Mouse (Mus musculus) megakaryocyte, embryonic 14.5 days (primary cell): Measurements from ENCODE around the gene Sec24b. TPM values are rescaled to one million over a fixed set of nuclear protein-coding genes. Genes with fewer than 3 reads are reported as not detected.

Experiments used
- H3K27me3 ChIP-seq: replicated peaks from 2 replicates; pipeline ENCODE3; 2012; ENCODE audit warnings: inconsistent platforms
- H3K36me3 ChIP-seq: replicated peaks from 2 replicates; pipeline ENCODE3; 2012; ENCODE audit warnings: low read length, inconsistent platforms, mixed read lengths
- H3K4me1 ChIP-seq: 2 replicates; pipeline ENCODE4 v1.6.1; 2012; ENCODE audit warnings: inconsistent platforms
- H3K4me3 ChIP-seq: replicated peaks from 2 replicates; pipeline ENCODE3; 2012; ENCODE audit warnings: moderate library complexity, mild to moderate bottlenecking, inconsistent platforms
- H3K9me3 ChIP-seq: 2 replicates; pipeline ENCODE4 v1.6.1; 2012; ENCODE audit warnings: inconsistent platforms
- FLI1 ChIP-seq: IDR thresholded peaks from 2 replicates; pipeline ENCODE4 v1.6.1; 2012; ENCODE audit warnings: low read length, inconsistent platforms, mixed read lengths
- GATA1 ChIP-seq: IDR thresholded peaks from 3 replicates; pipeline ENCODE4 v1.6.1; 2012; ENCODE audit warnings: mixed read lengths, low read length, inconsistent platforms, borderline replicate concordance
- polyA plus RNA-seq: library from polyadenylated mRNA; stranded (reverse); fragments of >175 nt; gene quantifications from 2 replicates; pipeline ENCODE4 v1.2.3, GENCODE M21; 2012; ENCODE audit warnings: low replicate concordance; ENCODE audit not compliant: insufficient read depth

Gene Sec24b
- polyA plus RNA-seq, 1 experiment: 52.7 TPM

DNA sequence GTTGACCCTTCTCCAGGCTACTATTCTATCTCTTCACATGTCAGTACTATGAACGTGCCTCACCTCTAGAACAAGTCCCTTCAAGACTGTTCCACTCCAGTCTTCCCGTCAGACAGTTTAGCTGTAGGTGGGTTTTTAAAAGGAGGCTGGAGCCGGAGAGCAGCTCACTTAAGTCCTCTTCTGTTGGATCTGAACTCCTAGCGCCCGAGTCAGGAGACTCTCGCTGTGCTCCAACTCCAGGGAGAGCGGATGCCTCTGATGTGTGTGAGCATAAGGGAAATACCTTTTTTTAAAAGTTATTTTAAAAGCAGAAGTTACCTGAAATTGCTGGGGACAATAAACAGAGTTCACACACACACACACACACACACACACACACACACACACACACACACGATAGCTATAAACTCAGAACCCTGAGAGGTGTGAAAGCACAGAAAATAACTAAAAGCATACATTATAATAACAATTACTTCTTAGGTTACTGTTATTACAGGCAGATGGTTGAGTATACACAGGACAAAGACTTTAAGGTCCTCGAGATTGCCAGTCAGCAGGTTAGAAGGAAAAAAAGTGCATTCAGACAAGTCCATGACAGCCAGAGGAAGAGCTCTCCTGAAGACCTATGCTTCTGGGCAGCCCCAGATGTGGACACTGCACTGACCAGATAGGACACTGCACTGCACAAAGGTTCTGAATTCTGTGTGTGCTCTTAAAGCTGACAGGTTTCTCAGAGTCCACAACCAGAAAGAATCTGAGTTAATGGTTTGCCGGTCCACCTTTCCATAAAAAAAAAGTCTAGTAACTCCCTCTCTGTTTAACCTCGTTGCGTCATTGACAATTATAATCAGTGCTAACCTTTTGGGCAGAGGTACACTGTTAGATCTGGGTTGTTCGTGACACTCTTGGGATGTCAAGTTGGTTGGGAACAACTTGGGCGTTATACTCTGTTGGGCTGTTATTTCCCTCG is 5.7 kb downstream of the Sec24b start:
- H3K36me3 ChIP-seq: peaks cover 62% of the 10 kb centered on the region
- no peak overlapping the region for H3K4me3 ChIP-seq
- no peak for TF ChIP-seq GATA1
- no peak for TF ChIP-seq FLI1
- no peaks in the 10 kb centered on the region for H3K27me3 ChIP-seq
- H3K9me3 ChIP-seq: peaks cover 5% of the 10 kb centered on the region; the same call in 1 of the 2 replicates
- peaks cover 77% of the 10 kb centered on the region for H3K4me1 ChIP-seq

DNA sequence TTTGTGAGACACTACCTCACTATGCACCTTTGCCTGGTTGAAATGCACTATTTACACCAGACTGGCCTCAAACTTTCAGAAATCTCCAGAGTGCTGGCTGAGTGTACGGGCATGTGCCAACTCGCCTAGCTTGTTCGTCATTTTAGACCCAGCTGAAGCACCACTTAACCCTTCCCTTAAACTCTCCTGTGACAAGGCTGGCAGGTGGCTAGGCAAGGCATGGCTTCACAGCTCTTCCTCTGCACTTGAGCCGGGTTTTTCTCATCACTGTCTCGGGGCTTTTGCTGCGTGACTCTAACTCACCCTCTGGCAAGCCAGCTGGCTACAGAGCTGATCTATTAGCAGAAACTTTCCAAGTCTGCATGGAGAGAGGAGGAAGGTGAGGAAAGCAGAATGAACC is 6.8 kb downstream of the Sec24b start:
- H3K4me3 ChIP-seq: no peak overlapping the region
- peaks cover 71% of the 10 kb centered on the region for H3K36me3 ChIP-seq
- H3K9me3 ChIP-seq: peaks cover 8% of the 10 kb centered on the region
- TF ChIP-seq GATA1: no peak
- no peak for TF ChIP-seq FLI1
- no peaks in the 10 kb centered on the region for H3K27me3 ChIP-seq
- peaks cover 73% of the 10 kb centered on the region for H3K4me1 ChIP-seq

DNA sequence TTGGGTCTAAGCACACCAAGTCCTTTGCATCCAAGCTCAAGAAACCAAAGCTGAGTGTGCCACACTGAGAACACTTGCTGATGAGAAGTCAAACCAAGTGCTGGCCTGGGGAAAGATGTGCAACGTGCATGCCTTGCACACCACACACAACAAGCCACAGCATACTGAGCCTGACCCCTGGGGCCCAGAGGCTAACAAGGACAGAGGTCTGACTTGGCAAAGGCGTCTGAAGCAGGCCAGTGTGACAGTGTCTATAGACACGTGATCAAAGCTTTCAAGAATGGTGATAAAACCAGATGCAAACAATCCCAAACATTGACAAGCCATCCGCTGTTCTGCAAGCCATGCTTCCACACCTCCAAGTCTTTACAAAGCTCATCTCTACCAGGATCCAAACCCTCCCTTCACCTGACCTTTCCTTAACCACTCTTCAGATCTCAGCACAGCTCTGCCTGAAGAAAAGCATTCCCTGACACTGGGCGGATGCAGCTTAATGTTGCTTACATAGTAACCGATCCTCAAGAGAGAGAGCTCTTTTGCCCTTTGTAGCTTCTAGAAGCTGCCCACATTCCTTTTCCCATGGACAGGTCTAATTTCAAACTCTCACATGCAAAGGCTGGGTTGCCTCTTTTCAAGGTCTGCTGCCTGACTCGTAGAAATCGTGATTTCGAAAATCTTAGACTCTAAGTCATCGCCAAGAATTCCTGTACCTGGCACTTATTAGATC is 7.8 kb downstream of the Sec24b start:
- Histone ChIP-seq H3K27me3 (no peaks in the 10 kb centered on the region), H3K9me3 (peaks cover 10% of the 10 kb centered on the region), H3K36me3 (peaks cover 74% of the 10 kb centered on the region), H3K4me1 (peaks cover 62% of the 10 kb centered on the region), H3K4me3 (peak overlapping the region; percentile 19)
- no peak for TF ChIP-seq FLI1
- no peak for TF ChIP-seq GATA1

DNA sequence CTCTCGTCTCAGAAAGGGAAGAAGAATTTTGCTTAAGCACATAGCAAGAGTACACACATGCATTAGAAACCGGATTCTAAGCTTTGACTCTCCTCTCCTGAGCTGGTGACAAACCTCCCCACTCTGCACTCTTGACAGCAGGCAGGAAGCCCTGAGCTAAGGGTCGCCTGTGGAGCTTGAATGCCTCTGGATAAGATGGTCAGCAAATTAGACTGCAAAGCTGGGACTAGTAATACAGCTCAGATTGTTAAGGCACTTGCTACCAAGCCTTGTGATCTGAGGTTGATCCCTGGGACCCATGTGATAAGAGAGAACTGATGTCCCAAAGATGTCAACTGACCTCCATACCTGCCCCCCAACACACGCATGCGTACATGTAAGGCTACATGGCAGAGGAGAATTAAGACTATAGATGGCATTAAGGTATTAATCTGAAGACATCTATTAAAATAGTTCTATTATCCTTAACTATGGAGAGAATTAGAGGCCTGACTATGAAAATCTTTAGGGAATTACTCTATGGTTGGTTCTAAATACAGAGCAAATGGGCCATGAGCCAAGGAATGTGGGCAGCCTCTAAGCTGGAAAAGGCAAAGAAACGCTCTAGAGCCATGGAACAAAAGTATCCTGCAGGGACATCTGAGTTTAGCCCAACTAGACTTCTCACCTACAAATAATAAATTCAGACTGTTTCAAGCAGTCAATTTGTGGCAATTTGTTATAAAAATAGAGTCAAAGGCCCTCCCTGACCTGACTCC is 8.6 kb downstream of the Sec24b start:
- H3K36me3 ChIP-seq: peaks cover 74% of the 10 kb centered on the region
- H3K4me1 ChIP-seq: peaks cover 54% of the 10 kb centered on the region
- peaks cover 10% of the 10 kb centered on the region for H3K9me3 ChIP-seq
- TF ChIP-seq FLI1: no peak
- TF ChIP-seq GATA1: no peak
- H3K4me3 ChIP-seq: no peak overlapping the region
- no peaks in the 10 kb centered on the region for H3K27me3 ChIP-seq

DNA sequence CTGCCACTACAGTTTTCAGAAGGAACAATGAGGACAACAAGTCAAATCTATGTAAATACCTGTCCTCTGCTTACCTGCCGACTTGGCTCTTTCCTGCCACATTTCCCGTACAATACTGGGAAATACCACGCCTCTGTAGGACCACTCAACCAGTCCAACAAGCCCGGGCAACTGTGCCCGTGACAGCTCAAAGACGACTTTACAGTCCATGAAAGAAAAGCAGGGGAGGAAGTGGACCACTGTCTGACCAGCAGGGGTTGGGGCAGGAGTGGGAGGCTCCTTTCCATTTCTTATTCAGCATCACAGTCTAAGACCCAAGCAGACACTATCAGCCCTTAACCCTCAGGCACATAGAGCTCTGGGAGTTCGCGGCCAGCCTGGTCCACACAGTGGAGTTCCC is 9.2 kb downstream of the Sec24b start:
- H3K9me3 ChIP-seq: peaks cover 10% of the 10 kb centered on the region
- H3K27me3 ChIP-seq: no peaks in the 10 kb centered on the region
- H3K4me1 ChIP-seq: peaks cover 48% of the 10 kb centered on the region
- no peak for TF ChIP-seq GATA1
- TF ChIP-seq FLI1: no peak
- peaks cover 68% of the 10 kb centered on the region for H3K36me3 ChIP-seq
- no peak overlapping the region for H3K4me3 ChIP-seq

DNA sequence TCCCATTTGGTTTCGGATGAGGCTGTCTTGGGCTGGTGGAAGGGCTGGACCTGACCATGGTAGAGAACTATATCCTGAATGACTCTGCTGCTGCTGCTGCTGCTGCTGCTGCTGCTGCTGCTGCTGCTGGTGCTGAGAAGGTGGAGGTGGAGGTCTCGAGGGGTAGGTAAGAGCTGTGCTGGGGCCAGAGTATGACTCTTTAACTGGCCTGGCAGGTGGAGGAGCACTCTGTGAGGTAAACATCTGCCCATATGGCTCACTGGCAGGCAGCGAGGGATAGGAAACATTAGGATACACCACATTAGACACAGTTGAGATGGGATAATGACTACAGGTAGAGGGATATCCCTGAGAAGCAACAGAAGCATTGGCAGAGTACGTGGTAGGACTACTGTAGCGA is 20.6 kb downstream of the Sec24b start:
- Histone ChIP-seq H3K27me3 (no peaks in the 10 kb centered on the region), H3K4me3 (peak overlapping the region; percentile 59), H3K36me3 (peaks cover 60% of the 10 kb centered on the region), H3K9me3 (peaks cover 20% of the 10 kb centered on the region), H3K4me1 (peaks cover 55% of the 10 kb centered on the region)
- no peak for TF ChIP-seq FLI1
- no peak for TF ChIP-seq GATA1

DNA sequence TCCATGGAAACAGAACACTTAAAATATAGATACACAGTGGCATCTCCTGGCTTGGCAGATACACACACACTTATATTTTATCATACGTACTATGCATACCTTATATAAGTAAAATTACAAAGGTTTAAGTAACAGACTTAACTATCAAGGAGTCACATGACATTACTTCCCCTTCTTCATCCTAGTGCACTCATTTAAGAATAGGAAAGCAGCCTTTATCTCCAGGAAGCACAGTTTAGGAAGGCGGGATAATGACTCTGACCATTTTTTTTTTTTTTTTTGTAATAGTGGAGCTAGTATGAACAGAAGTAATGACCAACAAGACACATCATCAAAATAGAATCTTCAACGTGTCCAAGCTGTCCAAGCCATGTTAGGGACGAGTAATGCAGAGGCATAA is 21.3 kb downstream of the Sec24b start:
- TF ChIP-seq FLI1 (no peak), GATA1 (no peak)
- Histone ChIP-seq H3K27me3 (no peaks in the 10 kb centered on the region), H3K9me3 (peaks cover 18% of the 10 kb centered on the region), H3K36me3 (peaks cover 67% of the 10 kb centered on the region), H3K4me1 (peaks cover 62% of the 10 kb centered on the region), H3K4me3 (peak overlapping the region; percentile 59)

DNA sequence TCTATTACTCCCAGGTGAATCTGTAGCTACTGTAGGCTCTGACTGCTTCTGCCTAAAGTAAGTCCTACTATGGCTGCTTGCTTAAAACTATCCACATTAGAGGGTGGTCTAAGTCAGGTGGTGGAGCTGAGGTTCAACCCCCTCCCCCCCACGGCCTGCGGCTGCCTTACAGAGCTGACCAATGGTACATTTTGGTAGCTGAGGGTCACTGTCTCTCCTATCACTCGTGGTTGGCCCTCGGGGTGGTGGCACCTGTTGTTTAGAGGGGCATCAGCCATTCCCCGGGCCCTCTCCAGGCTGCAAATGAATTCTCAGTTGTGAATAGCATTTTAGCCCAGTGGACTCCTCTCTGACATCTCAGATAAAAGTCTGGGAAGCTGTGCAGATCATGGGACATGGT is 32.6 kb downstream of the Sec24b start:
- peaks cover 100% of the 10 kb centered on the region for H3K36me3 ChIP-seq

DNA sequence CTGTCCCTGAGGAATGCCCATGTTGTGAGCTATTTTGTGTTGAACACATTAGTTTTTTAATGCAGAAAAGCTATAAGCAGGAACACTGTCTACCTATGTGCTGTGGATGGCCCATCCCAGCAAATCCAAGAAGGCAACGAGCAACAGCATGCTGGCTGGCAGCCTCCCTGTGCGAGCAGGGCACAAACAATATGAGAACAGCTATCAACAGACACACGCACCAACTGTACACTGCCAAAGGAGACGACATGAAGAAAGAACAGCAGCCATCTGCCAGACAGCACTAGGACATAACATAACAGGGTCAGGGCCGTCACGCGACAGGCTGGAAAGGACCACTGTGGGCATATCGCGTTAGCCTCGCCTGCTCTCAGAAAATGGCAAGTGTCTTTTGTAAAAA is 35.2 kb downstream of the Sec24b start:
- no peak overlapping the region for H3K4me3 ChIP-seq
- peaks cover 89% of the 10 kb centered on the region for H3K36me3 ChIP-seq

More for the DNA sequence above, 32.6 kb downstream of the Sec24b start:
- TF ChIP-seq GATA1 (no peak), FLI1 (no peak)
- Histone ChIP-seq H3K4me1 (peaks cover 15% of the 10 kb centered on the region), H3K27me3 (no peaks in the 10 kb centered on the region), H3K4me3 (no peak overlapping the region), H3K9me3 (no peaks in the 10 kb centered on the region)

More for the DNA sequence above, 35.2 kb downstream of the Sec24b start:
- H3K9me3 ChIP-seq: no peaks in the 10 kb centered on the region
- no peaks in the 10 kb centered on the region for H3K27me3 ChIP-seq
- peaks cover 27% of the 10 kb centered on the region for H3K4me1 ChIP-seq
- no peak for TF ChIP-seq FLI1
- TF ChIP-seq GATA1: no peak
